Mouse (Mus musculus) MEL (cell line): ENCODE measurements around the gene Tuba1b. TPM values are rescaled to one million over a fixed set of nuclear protein-coding genes. Genes with fewer than 3 reads are reported as not detected.

Experiments
- DNase-seq: peaks from one replicate; pipeline ENCODE4 v3.0.0; 2011; ENCODE audit warnings: low read depth, low spot score
- H3K27ac ChIP-seq: 2 replicates; pipeline ENCODE4 v1.5.1; 2012; ENCODE audit warnings: low read depth, mild to moderate bottlenecking, control low read depth, low read length, moderate library complexity; ENCODE audit not compliant: control insufficient read depth
- H3K27me3 ChIP-seq, 2 experiments: fragments of 150-350 bp in 1 of 2; sonication (generic) in 1 of 2; 2 replicates each; pipeline ENCODE4 v1.6.1; 2012; ENCODE audit warnings: low read length in 2 of 2, mild to moderate bottlenecking in 2 of 2, improper control_type of control experiment in 1 of 2, moderate library complexity in 1 of 2; ENCODE audit not compliant: insufficient read depth in 2 of 2, control insufficient read depth in 1 of 2
- H3K36me3 ChIP-seq, 2 experiments: 2 replicates each; pipeline ENCODE4 v1.6.1; 2012 to 2014; ENCODE audit warnings: low read length in 2 of 2, improper control_type of control experiment in 1 of 2, inconsistent platforms in 1 of 2, mild to moderate bottlenecking in 1 of 2; ENCODE audit not compliant: insufficient read depth in 2 of 2, control insufficient read depth in 1 of 2
- H3K4me1 ChIP-seq, 2 experiments: fragments of 150-350 bp in 1 of 2; sonication (generic) in 1 of 2; 2 replicates each; pipeline ENCODE4 v1.6.1; 2012; ENCODE audit warnings: low read length in 2 of 2, improper control_type of control experiment in 1 of 2, mild to moderate bottlenecking in 1 of 2; ENCODE audit not compliant: insufficient read depth in 2 of 2, control insufficient read depth in 1 of 2
- H3K4me3 ChIP-seq, 2 experiments: fragments of 150-350 bp in 1 of 2; sonication (generic) in 1 of 2; 2 replicates each; pipeline ENCODE4 v1.5.1; 2012; ENCODE audit warnings: low read depth in 2 of 2, low read length in 2 of 2, mild to moderate bottlenecking in 2 of 2, moderate library complexity in 2 of 2, control low read depth in 1 of 2, improper control_type of control experiment in 1 of 2; ENCODE audit not compliant: control insufficient read depth in 1 of 2, insufficient read depth in 1 of 2
- H3K79me2 ChIP-seq: 2 replicates; pipeline ENCODE4 v1.6.1; 2012; ENCODE audit warnings: mild to moderate bottlenecking, low read length, moderate library complexity; ENCODE audit not compliant: control insufficient read depth, poor library complexity, insufficient read depth
- H3K9ac ChIP-seq: 2 replicates; pipeline ENCODE4 v1.6.1; 2012; ENCODE audit warnings: low read depth, mild to moderate bottlenecking, control low read depth, low read length, moderate library complexity; ENCODE audit not compliant: control insufficient read depth, poor library complexity, severe bottlenecking
- H3K9me3 ChIP-seq: fragments of 150-350 bp; sonication (generic); replicated peaks from 2 replicates; pipeline ENCODE4 v1.6.1; 2012; ENCODE audit warnings: mild to moderate bottlenecking, low read length, improper control_type of control experiment, moderate library complexity; ENCODE audit not compliant: insufficient read depth
- BHLHE40 ChIP-seq: IDR thresholded peaks from 2 replicates; pipeline ENCODE4 v1.6.1; 2012; ENCODE audit warnings: low read depth, mild to moderate bottlenecking, inconsistent platforms, low read length, improper control_type of control experiment, borderline replicate concordance
- EP300 ChIP-seq, 2 experiments: IDR thresholded peaks; 2 replicates each; pipeline ENCODE4 v1.6.1; 2011; ENCODE audit warnings: improper control_type of control experiment in 2 of 2, low read length in 2 of 2, low read depth in 1 of 2, mild to moderate bottlenecking in 1 of 2
- ETS1 ChIP-seq: IDR thresholded peaks from 2 replicates; pipeline ENCODE4 v1.6.1; 2012; ENCODE audit warnings: low read depth, mild to moderate bottlenecking, inconsistent platforms, low read length, improper control_type of control experiment, moderate library complexity
- GABPA ChIP-seq: IDR thresholded peaks from 2 replicates; pipeline ENCODE4 v1.6.1; 2012; ENCODE audit warnings: low read depth, mild to moderate bottlenecking, inconsistent platforms, low read length, improper control_type of control experiment, moderate library complexity
- GATA1 ChIP-seq: IDR thresholded peaks from 2 replicates; pipeline ENCODE4 v1.6.1; 2011; ENCODE audit warnings: low read depth, low read length, improper control_type of control experiment
- HCFC1 ChIP-seq: IDR thresholded peaks from 2 replicates; pipeline ENCODE4 v1.6.1; 2012; ENCODE audit warnings: low read depth, mild to moderate bottlenecking, inconsistent platforms, low read length, improper control_type of control experiment, moderate library complexity
- JUND ChIP-seq: IDR thresholded peaks from 2 replicates; pipeline ENCODE4 v1.6.1; 2011; ENCODE audit warnings: low read depth, mild to moderate bottlenecking, improper control_type of control experiment, low read length
- KAT2A ChIP-seq: conservative IDR thresholded peaks from 2 replicates; pipeline ENCODE4 v1.6.1; 2012; ENCODE audit warnings: low read depth, low read length, improper control_type of control experiment, inconsistent platforms
- MAFK ChIP-seq: IDR thresholded peaks from 2 replicates; pipeline ENCODE4 v1.6.1; 2011; ENCODE audit warnings: low read depth, mild to moderate bottlenecking, low read length, improper control_type of control experiment, borderline replicate concordance
- MAX ChIP-seq: IDR thresholded peaks from 2 replicates; pipeline ENCODE4 v1.6.1; 2011; ENCODE audit warnings: low read length, improper control_type of control experiment
- MAZ ChIP-seq: IDR thresholded peaks from 2 replicates; pipeline ENCODE4 v1.6.1; 2012; ENCODE audit warnings: low read depth, mild to moderate bottlenecking, inconsistent platforms, low read length, improper control_type of control experiment
- MEF2A ChIP-seq: IDR thresholded peaks from 2 replicates; pipeline ENCODE4 v1.6.1; 2014; ENCODE audit warnings: low read depth, mild to moderate bottlenecking, inconsistent platforms, low read length, improper control_type of control experiment; ENCODE audit not compliant: poor library complexity, insufficient replicate concordance, severe bottlenecking; ENCODE audit errors: extremely low read depth
- MYB ChIP-seq: IDR thresholded peaks from 2 replicates; pipeline ENCODE4 v1.6.1; 2011; ENCODE audit warnings: mild to moderate bottlenecking, low read depth, low read length, improper control_type of control experiment
- NELFE ChIP-seq: IDR thresholded peaks from 2 replicates; pipeline ENCODE4 v1.6.1; 2011; ENCODE audit warnings: low read depth, low read length, improper control_type of control experiment
- NRF1 ChIP-seq: IDR thresholded peaks from 2 replicates; pipeline ENCODE4 v1.6.1; 2014; ENCODE audit warnings: low read depth, mild to moderate bottlenecking, inconsistent platforms, low read length, improper control_type of control experiment, moderate library complexity; ENCODE audit not compliant: poor library complexity, insufficient read depth, severe bottlenecking
- POLR2A ChIP-seq, 2 experiments: IDR thresholded peaks; 2 replicates each; pipeline ENCODE4 v1.6.1; 2011 to 2012; ENCODE audit warnings: low read length in 2 of 2, mild to moderate bottlenecking in 2 of 2, control low read depth in 1 of 2, improper control_type of control experiment in 1 of 2, low read depth in 1 of 2, moderate library complexity in 1 of 2; ENCODE audit not compliant: control insufficient read depth in 1 of 2, insufficient read depth in 1 of 2, poor library complexity in 1 of 2
- POLR2AphosphoS5 ChIP-seq: IDR thresholded peaks from 2 replicates; pipeline ENCODE4 v1.6.1; 2012; ENCODE audit warnings: low read depth, borderline replicate concordance, mild to moderate bottlenecking, inconsistent platforms, low read length, moderate library complexity, mixed read lengths
- RCOR1 ChIP-seq: IDR thresholded peaks from 2 replicates; pipeline ENCODE4 v1.6.1; 2012; ENCODE audit warnings: low read depth, mild to moderate bottlenecking, inconsistent platforms, low read length, improper control_type of control experiment
- SIN3A ChIP-seq: IDR thresholded peaks from 2 replicates; pipeline ENCODE4 v1.6.1; 2012; ENCODE audit warnings: low read length, improper control_type of control experiment, inconsistent platforms
- TAL1 ChIP-seq: IDR thresholded peaks from 2 replicates; pipeline ENCODE4 v1.6.1; 2012; ENCODE audit warnings: mild to moderate bottlenecking, inconsistent platforms, low read length, moderate library complexity, mixed read lengths
- TCF12 ChIP-seq: IDR thresholded peaks from 2 replicates; pipeline ENCODE4 v1.6.1; 2014; ENCODE audit warnings: low read depth, mild to moderate bottlenecking, inconsistent platforms, low read length, improper control_type of control experiment, moderate library complexity
- UBTF ChIP-seq: IDR thresholded peaks from 2 replicates; pipeline ENCODE4 v1.6.1; 2012; ENCODE audit warnings: low read depth, mild to moderate bottlenecking, inconsistent platforms, low read length, improper control_type of control experiment, moderate library complexity, borderline replicate concordance; ENCODE audit not compliant: insufficient read depth
- ZC3H11A ChIP-seq: IDR thresholded peaks from 2 replicates; pipeline ENCODE4 v1.6.1; 2012; ENCODE audit warnings: low read depth, mild to moderate bottlenecking, inconsistent platforms, low read length, improper control_type of control experiment
- ZMIZ1 ChIP-seq: IDR thresholded peaks from 2 replicates; pipeline ENCODE4 v1.6.1; 2012; ENCODE audit warnings: low read depth, mild to moderate bottlenecking, inconsistent platforms, low read length, improper control_type of control experiment, moderate library complexity
- polyA plus RNA-seq, 2 experiments: library from polyadenylated mRNA; stranded (reverse) in 1 of 2; unstranded in 1 of 2; fragments of >175 nt in 1 of 2; fragments of >200 nt in 1 of 2; gene quantifications; 2 replicates each; pipeline versions ENCODE4 v1.2.1 to v1.2.4; 2012; ENCODE audit warnings: low replicate concordance in 2 of 2, low read depth in 1 of 2; ENCODE audit not compliant: insufficient read length in 2 of 2, insufficient read depth in 1 of 2, missing spikeins in 1 of 2
- total RNA-seq: library from RNA; depleted of rRNA; stranded (reverse); fragments of 300-350 nt; gene quantifications from 2 replicates; pipeline ENCODE4 v1.2.3, GENCODE M21; 2012

Tuba1b gene
- total and polyA plus RNA-seq, 3 experiments, result 1,577 to 1,861 TPM; not detected in 1

- peaks cover 7 to 10% of the 10 kb centered on the region in 2 experiments; a peak in 3 of 4 replicates for H3K27me3 ChIP-seq
- H3K9me3 ChIP-seq, result no peaks in the 10 kb centered on the region
- H3K4me3 ChIP-seq, result no peak overlapping the region
- no peaks in the 10 kb centered on the region for H3K36me3 ChIP-seq
- H3K9ac ChIP-seq, result no peak overlapping the region
- DNase-seq, result no peak
- H3K4me1 ChIP-seq, result no peaks in the 10 kb centered on the region
- no peak for TF ChIP-seq ZC3H11A
- no peak for TF ChIP-seq NELFE
- no peak for TF ChIP-seq MAZ
- TF ChIP-seq MAFK, result no peak
- TF ChIP-seq BHLHE40, result no peak
- TF ChIP-seq GATA1, result no peak
- TF ChIP-seq KAT2A, result no peak
- TF ChIP-seq POLR2A (IDR thresholded peaks at IDR 0.05; ENCODE audit: control insufficient read depth in 1 of 2, insufficient read depth in 1 of 2, low read depth in 1 of 2, low read length in 2 of 2, poor library complexity in 1 of 2), result no peak
- TF ChIP-seq MYB, result no peak
- no peak for TF ChIP-seq UBTF
- no peak for TF ChIP-seq MAX
- TF ChIP-seq HCFC1, result no peak
- no peak for TF ChIP-seq MEF2A
- no peak for TF ChIP-seq TAL1
- TF ChIP-seq, all 39 proteins: peak for 0
- Histone ChIP-seq H3K79me2 (no peaks in the 10 kb centered on the region), H3K27ac (no peak overlapping the region)
These were observed 34.5 kb upstream of the Tuba1b start for GRCm38 (mm10) chr15:98968701-98969371.

GRCm38 (mm10) chr15:98959531-98959930 is 25.2 kb upstream of the Tuba1b start:
- peaks cover 3 to 4% of the 10 kb centered on the region in 2 experiments; a peak in 3 of 4 replicates for H3K27me3 ChIP-seq
- H3K27ac ChIP-seq, result no peak overlapping the region
- DNase-seq, result no peak
- peaks cover 0 to 5% of the 10 kb centered on the region in 2 experiments; a peak in 1 of 4 replicates for H3K4me1 ChIP-seq
- TF ChIP-seq EP300 (IDR thresholded peaks at IDR 0.05; ENCODE audit: low read depth in 1 of 2, low read length in 2 of 2), result no peak
- no peak for TF ChIP-seq POLR2AphosphoS5
- TF ChIP-seq NRF1, result no peak
- no peak for TF ChIP-seq MEF2A
- TF ChIP-seq GATA1, result 0 out of 2 replicates have a peak, but pooled peaks have one; percentile 6
- no peak for TF ChIP-seq UBTF
- no peak for TF ChIP-seq JUND
- TF ChIP-seq RCOR1, result no peak
- TF ChIP-seq MYB, result no peak
- TF ChIP-seq MAFK, result no peak
- no peak for TF ChIP-seq GABPA
- 0 out of 2 replicates have a peak, but pooled peaks have one; percentile 27 for TF ChIP-seq SIN3A
- no peak for TF ChIP-seq POLR2A (IDR thresholded peaks at IDR 0.05; ENCODE audit: control insufficient read depth in 1 of 2, insufficient read depth in 1 of 2, low read depth in 1 of 2, low read length in 2 of 2, poor library complexity in 1 of 2)
- no peak; the same call in 1 of the 2 replicates for TF ChIP-seq ETS1
- TF ChIP-seq ZMIZ1, result no peak
- peak; percentile 26; the same call in 1 of the 2 replicates for TF ChIP-seq TCF12
- H3K79me2 ChIP-seq, result no peaks in the 10 kb centered on the region
- no peak overlapping the region for H3K4me3 ChIP-seq
- no peaks in the 10 kb centered on the region for H3K36me3 ChIP-seq
- no peaks in the 10 kb centered on the region for H3K9me3 ChIP-seq
- H3K9ac ChIP-seq, result no peak overlapping the region
